Mouse (Mus musculus) CH12.LX (cell line): Measurements from ENCODE around the gene Cdk17. TPM values are rescaled to one million over a fixed set of nuclear protein-coding genes. Genes with fewer than 3 reads are reported as not detected.

ENCODE experiments used
- DNase-seq: peaks from one replicate; pipeline ENCODE4 v3.0.0-alpha.2; 2013; ENCODE audit errors: extremely low read depth
- H3K27ac ChIP-seq: 2 replicates; pipeline ENCODE4 v1.5.1; 2012; ENCODE audit warnings: low read depth, mild to moderate bottlenecking, control low read depth, moderate library complexity; ENCODE audit not compliant: insufficient read depth
- H3K27me3 ChIP-seq: replicated peaks from 2 replicates; pipeline ENCODE3; 2012; ENCODE audit warnings: inconsistent platforms
- H3K36me3 ChIP-seq, 2 experiments: replicated peaks in 1 of 2; 2 replicates each; pipeline versions ENCODE3 to v1.6.1; 2012; ENCODE audit warnings: inconsistent platforms in 1 of 2, low read length in 1 of 2, mild to moderate bottlenecking in 1 of 2, mixed read lengths in 1 of 2, moderate library complexity in 1 of 2; ENCODE audit not compliant: control insufficient read depth in 1 of 2, insufficient read depth in 1 of 2
- H3K4me1 ChIP-seq, 2 experiments: 2 replicates each; pipeline ENCODE4 v1.6.1; 2012; ENCODE audit warnings: inconsistent platforms in 1 of 2, moderate library complexity in 1 of 2; ENCODE audit not compliant: insufficient read depth in 2 of 2, control insufficient read depth in 1 of 2
- H3K4me2 ChIP-seq: 2 replicates; pipeline ENCODE4 v1.6.1; 2012; ENCODE audit warnings: low read depth, mild to moderate bottlenecking, control low read depth; ENCODE audit not compliant: poor library complexity, insufficient read depth, severe bottlenecking
- H3K4me3 ChIP-seq, 3 experiments: fragments of 150-350 bp in 1 of 3; sonication (generic) in 1 of 3; replicated peaks in 1 of 3; 2 replicates each; pipeline versions ENCODE3 to v1.5.1; 2011 to 2012; ENCODE audit warnings: low read depth in 2 of 3, low read length in 2 of 3, mild to moderate bottlenecking in 2 of 3, moderate library complexity in 2 of 3, control low read depth in 1 of 3, improper control_type of control experiment in 1 of 3, inconsistent platforms in 1 of 3, mixed read lengths in 1 of 3; ENCODE audit not compliant: poor library complexity in 1 of 3
- H3K79me2 ChIP-seq: replicated peaks from 2 replicates; pipeline ENCODE4 v1.6.1; 2012; ENCODE audit warnings: mild to moderate bottlenecking, moderate library complexity; ENCODE audit not compliant: control insufficient read depth, poor library complexity, insufficient read depth, severe bottlenecking; ENCODE audit errors: extremely low read depth
- H3K9ac ChIP-seq: 2 replicates; pipeline ENCODE4 v1.6.1; 2012; ENCODE audit warnings: low read depth, mild to moderate bottlenecking, control low read depth, moderate library complexity; ENCODE audit not compliant: insufficient read depth
- H3K9me3 ChIP-seq: replicated peaks from 2 replicates; pipeline ENCODE3; 2012; ENCODE audit warnings: low read length, inconsistent platforms, mixed read lengths
- CHD1 ChIP-seq: IDR thresholded peaks from 2 replicates; pipeline ENCODE4 v1.6.1; 2012; ENCODE audit warnings: low read depth, low read length, improper control_type of control experiment, inconsistent platforms
- E2F4 ChIP-seq: IDR thresholded peaks from 2 replicates; pipeline ENCODE4 v1.6.1; 2011; ENCODE audit warnings: low read depth, low read length, improper control_type of control experiment; ENCODE audit not compliant: insufficient replicate concordance
- ETS1 ChIP-seq: conservative IDR thresholded peaks from 2 replicates; pipeline ENCODE4 v1.6.1; 2012; ENCODE audit warnings: low read depth, mild to moderate bottlenecking, inconsistent platforms, low read length, improper control_type of control experiment, moderate library complexity
- KAT2A ChIP-seq: IDR thresholded peaks from 2 replicates; pipeline ENCODE4 v1.6.1; 2012; ENCODE audit warnings: low read length, improper control_type of control experiment, inconsistent platforms; ENCODE audit not compliant: insufficient replicate concordance
- NELFE ChIP-seq: IDR thresholded peaks from 2 replicates; pipeline ENCODE4 v1.6.1; 2011; ENCODE audit warnings: low read depth, low read length, improper control_type of control experiment
- POLR2AphosphoS2 ChIP-seq: IDR thresholded peaks from 2 replicates; pipeline ENCODE4 v1.6.1; 2011; ENCODE audit warnings: low read depth, low read length, improper control_type of control experiment
- RAD21 ChIP-seq: IDR thresholded peaks from 2 replicates; pipeline ENCODE4 v1.6.1; 2011; ENCODE audit warnings: low read depth, mild to moderate bottlenecking, low read length, improper control_type of control experiment, moderate library complexity
- SMC3 ChIP-seq: IDR thresholded peaks from 2 replicates; pipeline ENCODE4 v1.6.1; 2011; ENCODE audit warnings: low read depth, low read length, improper control_type of control experiment
- TCF12 ChIP-seq: IDR thresholded peaks from 2 replicates; pipeline ENCODE4 v1.6.1; 2014; ENCODE audit warnings: low read depth, mild to moderate bottlenecking, inconsistent platforms, low read length, improper control_type of control experiment
- USF2 ChIP-seq: conservative IDR thresholded peaks from 2 replicates; pipeline ENCODE4 v1.6.1; 2011; ENCODE audit warnings: low read depth, low read length, improper control_type of control experiment
- ZC3H11A ChIP-seq: IDR thresholded peaks from 2 replicates; pipeline ENCODE4 v1.6.1; 2012; ENCODE audit warnings: low read depth, mild to moderate bottlenecking, inconsistent platforms, low read length, improper control_type of control experiment
- dilution Hi-C: fragments of 300-500 bp; cut with MboI; formaldehyde crosslinking; loops from 2 replicates; pipeline ENCODE4 v1.14.3; 2020; ENCODE audit warnings: low sequenced_read_pairs; ENCODE audit not compliant: extremely low pct_unique_long_range_greater_than_20kb, extremely low pct_ligation_motif_present
- in situ Hi-C: fragments of 300-500 bp; cut with MboI; formaldehyde crosslinking; loops from 3 replicates; pipeline ENCODE4 v1.14.3; 2019; ENCODE audit warnings: low sequenced_read_pairs, low pct_ligation_motif_present, low pct_unique_long_range_greater_than_20kb, mixed read lengths
- polyA plus RNA-seq: library from polyadenylated mRNA; unstranded; fragments of >175 nt; gene quantifications from 2 replicates; pipeline ENCODE4 v1.2.1, GENCODE M21; 2012; ENCODE audit warnings: low read depth; ENCODE audit not compliant: insufficient read length
- total RNA-seq, 2 experiments: library from RNA; depleted of rRNA; stranded (reverse); fragments of 300-350 nt in 1 of 2; fragments of >200 nt in 1 of 2; gene quantifications; 2 replicates each; pipeline ENCODE4 v1.2.3; 2012 to 2014

The Cdk17 gene
- total and polyA plus RNA-seq, 3 experiments, result 23.4 to 51.3 (median 28.5) TPM

- Histone ChIP-seq H3K36me3 (peaks cover 5 to 25% of the 10 kb centered on the region in 2 experiments), H3K27me3 (no peaks in the 10 kb centered on the region), H3K4me2 (no peak overlapping the region), H3K4me3 (no peak overlapping the region), H3K27ac (no peak overlapping the region), H3K9ac (no peak overlapping the region), H3K4me1 (peaks cover 0 to 31% of the 10 kb centered on the region in 2 experiments; a peak in 2 of 4 replicates), H3K79me2 (peaks cover 59% of the 10 kb centered on the region), H3K9me3 (no peaks in the 10 kb centered on the region)
- no peak for DNase-seq
- dilution Hi-C loops (no loop called here), in situ Hi-C loops (no loop called here)
- no peak for TF ChIP-seq TCF12
- TF ChIP-seq ZC3H11A, result no peak
- TF ChIP-seq E2F4, result no peak
- TF ChIP-seq SMC3, result no peak
- no peak for TF ChIP-seq USF2
- TF ChIP-seq POLR2AphosphoS2, result no peak
Measured at GRCm38 (mm10) chr10:93190475-93191262, 30.0 kb downstream of the Cdk17 start.

GRCm38 (mm10) chr10:93197092-93197491, 36.4 kb downstream of the Cdk17 start:
- peaks cover 20% of the 10 kb centered on the region for H3K79me2 ChIP-seq
- in situ Hi-C loops, result no loop called here
- dilution Hi-C loops, result no loop called here

GRCm38 (mm10) chr10:93198958-93199357, 38.3 kb downstream of the Cdk17 start:
- Histone ChIP-seq H3K27ac (no peak overlapping the region), H3K4me2 (no peak overlapping the region), H3K79me2 (peaks cover 15% of the 10 kb centered on the region), H3K36me3 (peaks cover 6 to 33% of the 10 kb centered on the region in 2 experiments), H3K9me3 (no peaks in the 10 kb centered on the region), H3K27me3 (no peaks in the 10 kb centered on the region), H3K4me1 (peaks cover 4 to 35% of the 10 kb centered on the region in 2 experiments; a peak in 3 of 4 replicates), H3K4me3 (no peak overlapping the region), H3K9ac (no peak overlapping the region)
- no peak for DNase-seq
- dilution Hi-C loops, result no loop called here
- no peak for TF ChIP-seq KAT2A
- in situ Hi-C loops, result no loop called here

More at GRCm38 (mm10) chr10:93197092-93197491, 36.4 kb downstream of the Cdk17 start:
- Histone ChIP-seq H3K9ac (no peak overlapping the region), H3K9me3 (no peaks in the 10 kb centered on the region), H3K27ac (no peak overlapping the region), H3K36me3 (peaks cover 6 to 33% of the 10 kb centered on the region in 2 experiments), H3K4me2 (no peak overlapping the region), H3K27me3 (no peaks in the 10 kb centered on the region), H3K4me1 (peaks cover 4 to 33% of the 10 kb centered on the region in 2 experiments; a peak in 3 of 4 replicates), H3K4me3 (no peak overlapping the region)
- DNase-seq, result no peak
- TF ChIP-seq E2F4 (no peak), SMC3 (no peak), USF2 (no peak), NELFE (no peak), ETS1 (no peak), CHD1 (no peak), RAD21 (no peak)
